8 mouse cellular contexts compared by ENCODE assay signal in genomic region chr7:101347767-101348270, GRCm38 (mm10). TPM values are rescaled to one million over a fixed set of nuclear protein-coding genes. Genes with fewer than 3 reads are reported as not detected.
DNase-seq lines count a peak whose midpoint lies in the region; ATAC-seq lines count a peak whose summit lies in the region.

Gene Arap1 (plus strand): TSS chr7:101348067.

- under 1% methylated on average over 33 of the region's 35 CpGs for WGBS in embryonic facial prominence, embryonic 13.5 days
- WGBS in heart, embryonic 11.5 days (ENCODE audit: insufficient replicate concordance): under 1% methylated on average over 35 of the region's 35 CpGs
- under 1% methylated on average over 35 of the region's 35 CpGs for WGBS in kidney, embryonic 14.5 days
- WGBS in liver, embryonic 13.5 days (ENCODE audit: insufficient replicate concordance): under 1% methylated on average over 35 of the region's 35 CpGs

- H3K36me3 ChIP-seq in embryonic facial prominence, embryonic 13.5 days: 0 out of 2 replicates have a peak, but pooled peaks cover 4% of the 10 kb centered on the region
- no peaks in the 10 kb centered on the region for H3K36me3 ChIP-seq in heart, embryonic 11.5 days (ENCODE audit: control insufficient read depth, insufficient read depth, low read length)
- H3K36me3 ChIP-seq in kidney, embryonic 14.5 days (ENCODE audit: control insufficient read depth, insufficient read depth, low read length): peaks cover 3% of the 10 kb centered on the region; the same call in 1 of the 2 replicates
- peaks cover 32% of the 10 kb centered on the region for H3K36me3 ChIP-seq in liver, embryonic 13.5 days

- peaks cover 5% of the 10 kb centered on the region for H3K27me3 ChIP-seq in embryonic facial prominence, embryonic 13.5 days
- H3K27me3 ChIP-seq in heart, embryonic 11.5 days (ENCODE audit: control insufficient read depth, insufficient read depth, low read length): peaks cover 37% of the 10 kb centered on the region
- H3K27me3 ChIP-seq in kidney, embryonic 14.5 days (ENCODE audit: control insufficient read depth, insufficient read depth, low read length): peaks cover 5% of the 10 kb centered on the region; the same call in 1 of the 2 replicates
- 0 out of 2 replicates have a peak, but pooled peaks cover 4% of the 10 kb centered on the region for H3K27me3 ChIP-seq in liver, embryonic 13.5 days

- H3K9ac ChIP-seq in embryonic facial prominence, embryonic 13.5 days: peak within 1 kb of the TSS; percentile 72
- H3K9ac ChIP-seq in heart, embryonic 11.5 days (ENCODE audit: low read depth, low read length): peak within 1 kb of the TSS; percentile 63
- peak within 1 kb of the TSS; percentile 56 for H3K9ac ChIP-seq in kidney, embryonic 14.5 days (ENCODE audit: low read depth, low read length)
- peak within 1 kb of the TSS; percentile 73 for H3K9ac ChIP-seq in liver, embryonic 13.5 days

- H3K4me1 ChIP-seq in embryonic facial prominence, embryonic 13.5 days: peaks cover 29% of the 10 kb centered on the region
- H3K4me1 ChIP-seq in heart, embryonic 11.5 days (ENCODE audit: control insufficient read depth, insufficient read depth, low read length): peaks cover 38% of the 10 kb centered on the region
- 0 out of 2 replicates have a peak, but pooled peaks cover 15% of the 10 kb centered on the region for H3K4me1 ChIP-seq in kidney, embryonic 14.5 days (ENCODE audit: control insufficient read depth, insufficient read depth, low read length)
- H3K4me1 ChIP-seq in liver, embryonic 13.5 days (replicated peaks): peaks cover 84% of the 10 kb centered on the region

- peak within 1 kb of the TSS; percentile 63 for H3K4me3 ChIP-seq in embryonic facial prominence, embryonic 13.5 days
- peak within 1 kb of the TSS; percentile 49 for H3K4me3 ChIP-seq in heart, embryonic 11.5 days (ENCODE audit: low read depth, low read length)
- peak within 1 kb of the TSS; percentile 67 for H3K4me3 ChIP-seq in kidney, embryonic 14.5 days (ENCODE audit: low read length)
- H3K4me3 ChIP-seq in liver, embryonic 13.5 days (replicated peaks): peak within 1 kb of the TSS; percentile 70

- H3K4me2 ChIP-seq in embryonic facial prominence, embryonic 13.5 days: peak within 1 kb of the TSS; percentile 98
- peak within 1 kb of the TSS; percentile 84 for H3K4me2 ChIP-seq in heart, embryonic 11.5 days
- H3K4me2 ChIP-seq in kidney, embryonic 14.5 days (replicated peaks; ENCODE audit: low read depth, low read length): peak within 1 kb of the TSS; percentile 95
- H3K4me2 ChIP-seq in liver, embryonic 13.5 days: peak within 1 kb of the TSS; percentile 90

- ATAC-seq in embryonic facial prominence, embryonic 13.5 days (ENCODE audit: insufficient number of reproducible peaks, insufficient read depth, low FRiP score, low TSS enrichment, low read depth): peak; percentile 60; the same call in 1 of the 2 replicates
- ATAC-seq in heart, embryonic 11.5 days (replicated peaks; ENCODE audit: insufficient number of reproducible peaks, low FRiP score, low TSS enrichment): peak; percentile 43; the same call in 1 of the 2 replicates
- peak; percentile 81 for ATAC-seq in kidney, embryonic 14.5 days (ENCODE audit: low FRiP score, low TSS enrichment)
- ATAC-seq in liver, embryonic 13.5 days (ENCODE audit: low read depth): peak; percentile 76

- H3K9me3 ChIP-seq in embryonic facial prominence, embryonic 13.5 days: no peaks in the 10 kb centered on the region
- H3K9me3 ChIP-seq in heart, embryonic 11.5 days (replicated peaks; ENCODE audit: control insufficient read depth, low read length): no peaks in the 10 kb centered on the region
- H3K9me3 ChIP-seq in kidney, embryonic 14.5 days (ENCODE audit: control insufficient read depth, low read length): no peaks in the 10 kb centered on the region
- no peaks in the 10 kb centered on the region for H3K9me3 ChIP-seq in liver, embryonic 13.5 days (replicated peaks)

- DNase-seq in B cell, adult 2 months: peak; percentile 77 to 81
- peak; percentile 67 for DNase-seq in R1 (ENCODE audit: low read depth, low spot score)
- peak; percentile 58 for DNase-seq in liver, embryonic 13.5 days
- DNase-seq in naive thymus-derived CD4-positive, alpha-beta T cell, adult 2 months (ENCODE audit: low read depth): peak; percentile 68
- peak; percentile 67 for DNase-seq in thymus, postnatal 14 days

- H3K27ac ChIP-seq in embryonic facial prominence, embryonic 13.5 days: no peak within 1 kb of the TSS
- H3K27ac ChIP-seq in heart, embryonic 11.5 days (ENCODE audit: low read depth, low read length): no peak within 1 kb of the TSS
- H3K27ac ChIP-seq in kidney, embryonic 14.5 days (ENCODE audit: low read depth, low read length): no peak within 1 kb of the TSS
- H3K27ac ChIP-seq in liver, embryonic 13.5 days: peak within 1 kb of the TSS; percentile 62

RNA-seq across cellular contexts. Expression of gene Arap1, which starts in this region (rescaled TPM):
- 41.4 and 46.5 TPM in 2 replicates for polyA plus RNA-seq in embryonic facial prominence, embryonic 13.5 days (2015; fragmentation: Nextera tagmentation; extraction: Ambion mirVana)
- polyA plus RNA-seq in heart, embryonic 11.5 days (2014; fragmentation: Nextera tagmentation; extraction: Ambion mirVana): 15.4 and 16.0 TPM in 2 replicates
- 70.9 and 92.5 TPM in 2 replicates for polyA plus RNA-seq in kidney, embryonic 14.5 days (2014; fragmentation: Nextera tagmentation; extraction: Ambion mirVana)
- 13.1 and 14.8 TPM in 2 replicates for polyA plus RNA-seq in liver, embryonic 13.5 days (2015; fragmentation: Nextera tagmentation; extraction: Ambion mirVana)
